Mouse (Mus musculus) skeletal muscle tissue, adult 2 months (tissue): ENCODE measurements around the gene Patl1.
A peak's percentile ranks its signal among the peaks of the same experiment; 100 is the strongest.
"Not testable (repeated sequence)": the region's sequence is repeated elsewhere in the genome, so short reads cannot be mapped to it uniquely, and the experiment has no call there.

Experiments used
- DNase-seq: peaks from one replicate; pipeline ENCODE4 v3.0.0-alpha.2; 2012; ENCODE audit warnings: low read depth, low spot score

Gene Patl1

DNA sequence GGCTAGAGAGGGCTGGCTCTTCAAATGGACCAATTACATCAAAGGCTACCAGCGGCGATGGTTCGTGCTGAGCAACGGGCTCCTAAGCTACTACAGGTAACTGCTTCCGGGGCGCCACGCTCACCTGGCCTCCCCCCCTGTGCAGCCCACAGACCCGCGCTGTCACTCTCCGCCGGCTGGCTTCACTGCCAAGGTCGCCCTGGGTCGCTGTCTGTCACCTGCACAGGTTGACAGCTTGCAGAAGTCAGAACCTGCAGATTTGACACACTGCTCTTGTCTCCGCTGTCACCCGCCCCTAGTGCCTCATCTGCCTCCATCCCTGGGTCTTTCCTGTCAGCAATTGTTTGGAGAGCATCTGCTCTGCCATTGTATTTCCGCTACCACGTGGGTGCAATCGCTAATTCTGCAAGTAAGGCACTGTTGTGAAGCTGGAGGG is 54.0 kb downstream of the Patl1 start:
- peak; percentile 40 for DNase-seq

GRCm38 (mm10) chr19:11969155-11970050 is 57.2 kb downstream of the Patl1 start:
- DNase-seq = peak; percentile 78

GRCm38 (mm10) chr19:11973511-11974222 is 61.5 kb downstream of the Patl1 start:
- no peak for DNase-seq

DNA sequence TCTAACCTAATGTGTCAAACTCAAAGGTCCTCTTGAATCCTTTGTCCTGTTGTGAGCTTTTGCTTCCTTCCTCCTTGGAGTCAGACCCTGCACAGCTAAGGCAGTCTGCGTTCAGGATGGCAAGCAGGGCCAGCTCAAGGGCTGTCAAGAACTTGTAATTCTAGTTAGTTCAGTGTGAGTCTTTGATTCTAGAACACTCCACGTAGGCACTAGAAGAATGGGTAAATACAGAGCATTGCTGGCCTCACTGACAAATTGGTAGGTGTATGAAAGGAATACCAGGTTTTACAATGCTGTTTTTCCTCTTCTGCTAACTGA is 62.0 kb downstream of the Patl1 start:
- DNase-seq = no peak

DNA sequence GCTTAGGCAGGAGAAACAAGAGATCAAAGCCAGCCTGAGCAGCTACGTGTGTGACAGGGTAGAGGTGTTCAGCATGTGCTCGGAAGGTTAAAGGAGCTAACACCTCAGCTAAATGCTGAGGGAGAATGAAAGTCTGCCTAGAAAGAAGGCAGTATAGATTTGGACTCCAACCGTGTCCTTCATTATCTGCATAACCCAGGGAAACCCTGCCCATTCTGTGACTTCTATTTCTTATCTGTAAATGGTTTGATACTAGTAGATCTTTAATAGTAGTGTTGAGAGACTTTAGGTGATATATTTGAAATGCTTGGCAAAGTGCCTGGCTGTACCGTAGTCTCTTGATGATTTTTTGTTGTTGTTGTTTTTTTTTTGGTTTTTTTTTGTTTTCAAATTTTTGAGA is 63.5 kb downstream of the Patl1 start:
- no peak for DNase-seq

GRCm38 (mm10) chr19:11977363-11977762 is 65.2 kb downstream of the Patl1 start:
- DNase-seq = no peak

- DNase-seq = no peak
Measured at GRCm38 (mm10) chr19:11980471-11980870, 68.3 kb downstream of the Patl1 start.

DNA sequence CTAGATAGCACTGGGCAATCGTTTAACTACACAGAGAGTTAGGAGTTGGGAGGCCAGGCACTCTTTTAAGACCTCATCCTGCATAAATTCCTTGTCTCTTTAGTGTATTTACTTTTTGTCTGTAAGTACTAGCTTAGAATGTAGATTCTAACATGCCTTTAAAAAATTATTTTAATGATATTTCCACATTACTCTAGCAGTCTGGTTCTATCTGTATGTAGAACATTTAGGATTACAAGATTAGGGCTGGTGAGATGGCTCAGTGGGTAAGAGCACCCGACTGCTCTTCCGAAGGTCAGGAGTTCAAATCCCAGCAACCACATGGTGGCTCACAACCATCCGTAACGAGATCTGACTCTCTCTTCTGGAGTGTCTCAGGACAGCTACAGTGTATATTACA is 72.4 kb downstream of the Patl1 start:
- not testable (repeated sequence) for DNase-seq

DNA sequence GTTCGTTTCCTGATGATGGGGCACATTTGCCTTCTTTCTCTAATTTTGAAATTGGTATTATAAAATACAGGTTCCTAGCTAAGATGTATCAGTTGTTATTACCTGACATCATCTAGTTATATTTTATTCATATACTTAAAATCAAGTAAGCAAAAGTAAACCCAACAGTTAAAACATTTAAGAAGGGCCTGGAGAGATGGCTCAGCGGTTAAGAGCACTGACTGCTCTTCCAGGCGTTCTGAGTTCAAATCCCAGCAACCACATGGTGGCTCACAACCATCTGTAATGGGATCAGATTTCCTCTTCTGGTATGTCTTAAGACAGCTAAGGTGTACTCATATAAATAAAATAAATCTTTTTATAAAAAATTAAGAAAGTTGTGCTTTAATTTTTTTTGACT is 75.6 kb downstream of the Patl1 start:
- no peak for DNase-seq

DNA sequence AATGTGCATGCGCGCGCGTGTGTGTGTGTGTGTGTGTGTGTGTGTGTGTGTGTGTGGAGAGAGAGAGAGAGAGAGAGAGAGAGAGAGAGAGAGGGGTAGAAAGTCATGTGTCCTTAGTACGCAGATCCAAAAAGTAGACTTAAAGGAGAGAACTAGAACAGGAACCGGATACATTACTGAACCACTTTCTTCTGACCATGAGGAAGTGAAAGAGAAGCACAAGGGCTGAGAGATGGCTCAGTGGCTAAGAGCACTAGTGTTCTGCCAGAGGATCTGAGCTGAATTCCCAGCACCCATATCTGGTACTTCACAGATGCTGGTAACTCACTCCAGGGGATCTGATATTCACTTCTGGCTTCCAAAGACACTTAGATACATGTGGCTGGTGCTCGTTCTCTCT is 77.1 kb downstream of the Patl1 start:
- no peak for DNase-seq

DNA sequence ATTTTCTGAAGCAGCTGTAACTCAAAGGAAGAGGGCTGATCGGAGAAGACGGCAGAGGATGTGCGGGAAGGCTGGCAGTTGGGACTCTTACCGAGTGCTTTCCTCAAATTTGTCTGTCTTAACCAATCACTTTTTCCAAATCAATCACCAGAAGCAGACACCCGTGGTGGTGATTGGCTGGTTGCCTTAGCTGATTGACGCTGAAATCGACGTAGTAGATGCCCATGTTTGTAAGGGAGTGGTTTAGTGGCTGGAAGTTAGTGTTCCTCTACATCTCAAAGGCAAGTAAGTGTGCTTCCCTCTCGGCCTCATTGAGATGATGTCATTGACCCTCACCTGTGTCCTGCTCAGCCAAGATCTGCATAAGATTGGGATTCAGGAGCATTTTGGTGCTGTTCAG is 79.8 kb downstream of the Patl1 start:
- DNase-seq = no peak

- DNase-seq = no peak
Measured at GRCm38 (mm10) chr19:11992441-11993029, 80.3 kb downstream of the Patl1 start.
